Mouse (Mus musculus) ES-Bruce4 (cell line): Measurements from ENCODE around the gene Lect2.

Source experiments
- CTCF ChIP-seq: IDR thresholded peaks from one replicate; pipeline ENCODE4 v1.8.1; 2011; ENCODE audit warnings: low read depth, low read length
- EP300 ChIP-seq: IDR thresholded peaks from 2 replicates; pipeline ENCODE4 v1.6.1; 2011; ENCODE audit warnings: low read depth, low read length; ENCODE audit not compliant: insufficient read depth
- POLR2A ChIP-seq: IDR thresholded peaks from one replicate; pipeline ENCODE4 v1.8.1; 2011; ENCODE audit warnings: low read length; ENCODE audit not compliant: insufficient read depth

DNA sequence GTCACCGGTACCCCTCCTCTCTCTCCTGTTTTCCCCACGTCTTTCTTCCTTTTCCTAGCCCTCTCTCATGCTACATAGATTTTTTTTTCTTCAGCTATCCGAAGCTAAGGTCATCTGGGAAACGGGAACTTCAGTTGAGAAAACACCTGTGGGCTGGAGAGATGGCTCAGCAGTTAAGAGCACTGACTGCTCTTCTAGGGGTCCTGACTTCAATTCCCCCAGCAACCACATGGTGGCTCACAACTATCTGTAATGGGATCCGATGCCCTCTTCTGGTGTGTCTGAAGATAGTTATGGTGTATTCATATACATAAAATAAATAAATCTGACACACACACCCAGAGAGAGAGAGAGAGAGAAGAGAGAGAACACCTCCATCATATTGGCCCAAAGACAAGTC lies 12.7 kb downstream of the Lect2 start:
- TF ChIP-seq POLR2A (no peak), CTCF (no peak), EP300 (no peak)
